Mouse (Mus musculus) monocyte, adult 2 months (primary cell): Measurements from ENCODE around the gene Cntnap2.

ENCODE experiments used
- DNase-seq, 2 experiments: peaks; one replicate each; pipeline ENCODE4 v3.0.0; 2022; ENCODE audit warnings: low spot score in 2 of 2, low read depth in 1 of 2

Gene Cntnap2

GRCm38 (mm10) chr6:46961022-46961686, 1902.0 kb downstream of the Cntnap2 start:
- DNase-seq, result no peak

GRCm38 (mm10) chr6:46963261-46963660, 1904.1 kb downstream of the Cntnap2 start:
- DNase-seq, result no peak

GRCm38 (mm10) chr6:46963693-46964092, 1904.5 kb downstream of the Cntnap2 start:
- DNase-seq, result no peak

- DNase-seq, result no peak
Observed at GRCm38 (mm10) chr6:46972640-46973039, 1913.5 kb downstream of the Cntnap2 start.

GRCm38 (mm10) chr6:46996010-46996602, 1936.9 kb downstream of the Cntnap2 start:
- DNase-seq, result no peak

- DNase-seq, result no peak
Observed at GRCm38 (mm10) chr6:47004430-47004829, 1945.3 kb downstream of the Cntnap2 start.

GRCm38 (mm10) chr6:47012933-47013332, 1953.8 kb downstream of the Cntnap2 start:
- DNase-seq, result no peak

GRCm38 (mm10) chr6:47013535-47013934, 1954.4 kb downstream of the Cntnap2 start:
- peak in 1 of 2 experiments; percentile 1 for DNase-seq

GRCm38 (mm10) chr6:47014886-47015586, 1955.9 kb downstream of the Cntnap2 start:
- no peak for DNase-seq

- DNase-seq, result no peak
Observed at GRCm38 (mm10) chr6:47026064-47026686, 1967.0 kb downstream of the Cntnap2 start.

- DNase-seq, result no peak
Observed at GRCm38 (mm10) chr6:47031362-47031761, 1972.2 kb downstream of the Cntnap2 start.

GRCm38 (mm10) chr6:47042602-47043001, 1983.4 kb downstream of the Cntnap2 start:
- no peak for DNase-seq

- DNase-seq, result no peak
Observed at GRCm38 (mm10) chr6:47043586-47043985, 1984.4 kb downstream of the Cntnap2 start.

GRCm38 (mm10) chr6:47044385-47045200, 1985.4 kb downstream of the Cntnap2 start:
- DNase-seq, result no peak

- no peak for DNase-seq
Observed at GRCm38 (mm10) chr6:47049051-47049450, 1989.9 kb downstream of the Cntnap2 start.

GRCm38 (mm10) chr6:47050319-47051222, 1991.4 kb downstream of the Cntnap2 start:
- DNase-seq, result no peak

- no peak for DNase-seq
Observed at GRCm38 (mm10) chr6:47061341-47061740, 2002.2 kb downstream of the Cntnap2 start.

- no peak for DNase-seq
Observed at GRCm38 (mm10) chr6:47089998-47090397, 2030.8 kb downstream of the Cntnap2 start.

- DNase-seq, result no peak
Observed at GRCm38 (mm10) chr6:47104951-47105350, 2045.8 kb downstream of the Cntnap2 start.
